Mouse (Mus musculus) midbrain, embryonic 13.5 days (tissue): ENCODE measurements around the gene Marcksl1. TPM values are rescaled to one million over a fixed set of nuclear protein-coding genes. Genes with fewer than 3 reads are reported as not detected.
"Not testable (repeated sequence)": the region's sequence is repeated elsewhere in the genome, so short reads cannot be mapped to it uniquely, and the experiment has no call there.

Experiments
- ATAC-seq: fragments of 200-750 bp; cut with Nextera tagmentation; 2 replicates; pipeline ENCODE4 v1.8.0; 2017; ENCODE audit warnings: mild to moderate bottlenecking, moderate TSS enrichment, moderate library complexity
- H3K27ac ChIP-seq: fragments of 300-500 bp; sonication (generic); 2 replicates; pipeline ENCODE4 v1.5.1; 2015; ENCODE audit warnings: inconsistent platforms, mild to moderate bottlenecking, moderate library complexity
- H3K27me3 ChIP-seq: fragments of 300-500 bp; sonication (generic); 2 replicates; pipeline ENCODE4 v1.6.1; 2015; ENCODE audit warnings: mild to moderate bottlenecking, inconsistent platforms
- H3K36me3 ChIP-seq: fragments of 300-500 bp; sonication (generic); 2 replicates; pipeline ENCODE4 v1.6.1; 2015; ENCODE audit warnings: mild to moderate bottlenecking, inconsistent platforms
- H3K4me1 ChIP-seq: fragments of 300-500 bp; sonication (generic); replicated peaks from 2 replicates; pipeline ENCODE4 v1.6.1; 2015; ENCODE audit warnings: inconsistent platforms
- H3K4me2 ChIP-seq: fragments of 300-500 bp; sonication (generic); replicated peaks from 2 replicates; pipeline ENCODE4 v1.6.1; 2015; ENCODE audit warnings: moderate library complexity, mild to moderate bottlenecking, inconsistent platforms
- H3K4me3 ChIP-seq: fragments of 300-500 bp; sonication (generic); replicated peaks from 2 replicates; pipeline ENCODE4 v1.5.1; 2015; ENCODE audit warnings: mild to moderate bottlenecking, inconsistent platforms
- H3K9ac ChIP-seq: fragments of 300-500 bp; sonication (generic); replicated peaks from 2 replicates; pipeline ENCODE4 v1.6.1; 2015; ENCODE audit warnings: mild to moderate bottlenecking, inconsistent platforms
- H3K9me3 ChIP-seq: fragments of 300-500 bp; sonication (generic); 2 replicates; pipeline ENCODE4 v1.6.1; 2016; ENCODE audit warnings: mild to moderate bottlenecking, inconsistent platforms
- WGBS: fragments of 180-500 bp; shearing (Covaris S2); methylation state at CpG from one replicate; pipeline ENCODE4 v1.1.7; 2015; 5-methylcytosine and 5-hydroxymethylcytosine counted together
- polyA plus RNA-seq: library from polyadenylated mRNA; unstranded; fragments of >200 nt; fragmentation: Nextera tagmentation; extraction: Ambion mirVana; gene quantifications from 2 replicates; pipeline ENCODE4 v1.2.1, GENCODE M21; 2015

The Marcksl1 gene
- polyA plus RNA-seq, 1 experiment from 2014 or later: 1,885 TPM

DNA sequence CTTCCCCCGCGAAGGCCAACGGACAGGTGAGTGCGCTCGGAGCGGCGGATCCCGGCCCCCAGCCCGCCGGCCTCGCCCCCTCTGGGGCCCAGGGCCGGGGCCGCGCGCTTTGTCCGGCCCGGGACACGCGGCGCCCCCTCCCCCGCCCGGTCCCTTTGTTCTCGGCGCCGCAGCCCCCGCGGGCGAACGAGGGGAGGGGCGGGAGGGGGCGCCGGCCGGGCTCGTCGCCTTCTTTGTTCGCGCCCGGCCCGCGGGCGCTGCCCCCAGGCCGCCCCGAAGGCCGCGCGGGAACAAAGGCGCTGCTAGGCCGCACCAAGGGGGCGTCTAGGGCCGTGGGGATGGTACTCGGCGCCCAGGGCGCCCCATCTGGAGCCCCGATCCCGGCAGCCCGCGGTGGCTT, 510 bp downstream of the Marcksl1 start:
- Histone ChIP-seq H3K4me2 (peak overlapping the region; percentile 97), H3K27me3 (no peaks in the 10 kb centered on the region), H3K4me1 (peaks cover 57% of the 10 kb centered on the region), H3K4me3 (peak overlapping the region; percentile 94), H3K36me3 (peaks cover 39% of the 10 kb centered on the region), H3K9me3 (no peaks in the 10 kb centered on the region), H3K9ac (peak overlapping the region; percentile 99), H3K27ac (peak overlapping the region; percentile 100)
- under 1% methylated on average over 30 of the region's 57 CpGs for WGBS
- ATAC-seq: peak; percentile 12; the same call in 1 of the 2 replicates

- Histone ChIP-seq H3K4me3 (peak overlapping the region; percentile 94), H3K27me3 (no peaks in the 10 kb centered on the region), H3K27ac (peak overlapping the region; percentile 100), H3K36me3 (peaks cover 42% of the 10 kb centered on the region), H3K4me2 (peak overlapping the region; percentile 97), H3K9ac (peak overlapping the region; percentile 99), H3K4me1 (peaks cover 52% of the 10 kb centered on the region), H3K9me3 (no peaks in the 10 kb centered on the region)
- ATAC-seq: peak; percentile 43
- 1% methylated on average over 34 of the region's 35 CpGs for WGBS
Measured at GRCm38 (mm10) chr4:129514300-129514898, 1.0 kb downstream of the Marcksl1 start.

GRCm38 (mm10) chr4:129516925-129517324, 3.5 kb downstream of the Marcksl1 start:
- 0 out of 2 replicates have a peak overlapping the region, but pooled peaks have one; percentile 28 for H3K9ac ChIP-seq
- 57% methylated on average over 2 of the region's 2 CpGs for WGBS
- 0 out of 2 replicates have a peak overlapping the region, but pooled peaks have one; percentile 44 for H3K27ac ChIP-seq

DNA sequence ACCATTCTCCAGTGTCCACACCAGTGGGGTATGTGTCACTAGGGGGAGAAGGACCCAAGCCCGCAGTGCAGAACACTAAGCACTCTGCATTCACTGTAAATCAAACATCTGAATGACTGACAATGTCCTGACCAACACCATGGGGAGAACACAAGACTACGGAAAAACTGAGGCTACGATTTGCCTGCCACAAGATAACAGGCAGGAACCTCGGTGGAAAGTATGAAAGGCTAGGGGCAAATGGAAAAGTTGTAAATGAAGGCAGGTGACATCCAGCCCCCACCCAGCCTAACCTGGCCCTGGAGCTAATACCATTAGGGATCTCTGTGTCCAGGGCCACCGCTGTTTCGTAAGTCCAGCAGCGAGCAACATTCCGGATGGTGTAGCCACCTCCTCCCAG, 5.1 kb downstream of the Marcksl1 start:
- Histone ChIP-seq H3K4me3 (no peak overlapping the region), H3K4me1 (peaks cover 23% of the 10 kb centered on the region), H3K9me3 (no peaks in the 10 kb centered on the region), H3K36me3 (peaks cover 81% of the 10 kb centered on the region), H3K9ac (no peak overlapping the region), H3K4me2 (no peak overlapping the region), H3K27ac (no peak overlapping the region), H3K27me3 (no peaks in the 10 kb centered on the region)
- WGBS: 87% methylated on average over 8 of the region's 8 CpGs
- no peak for ATAC-seq

More at GRCm38 (mm10) chr4:129516925-129517324, 3.5 kb downstream of the Marcksl1 start:
- no peaks in the 10 kb centered on the region for H3K27me3 ChIP-seq
- ATAC-seq: no peak
- peak overlapping the region; percentile 16; the same call in 1 of the 2 replicates for H3K4me2 ChIP-seq
- H3K4me1 ChIP-seq: peaks cover 33% of the 10 kb centered on the region
- no peaks in the 10 kb centered on the region for H3K9me3 ChIP-seq
- 0 out of 2 replicates have a peak overlapping the region, but pooled peaks have one; percentile 4 for H3K4me3 ChIP-seq
- H3K36me3 ChIP-seq: peaks cover 65% of the 10 kb centered on the region

GRCm38 (mm10) chr4:129525338-129525737, 12.0 kb downstream of the Marcksl1 start:
- Histone ChIP-seq H3K4me2 (no peak overlapping the region), H3K36me3 (peaks cover 90% of the 10 kb centered on the region), H3K4me1 (no peaks in the 10 kb centered on the region), H3K9ac (no peak overlapping the region), H3K27ac (no peak overlapping the region), H3K4me3 (no peak overlapping the region), H3K27me3 (no peaks in the 10 kb centered on the region), H3K9me3 (no peaks in the 10 kb centered on the region)
- ATAC-seq: no peak
- WGBS: 93% methylated on average over 5 of the region's 5 CpGs

GRCm38 (mm10) chr4:129525889-129526288, 12.5 kb downstream of the Marcksl1 start:
- no peaks in the 10 kb centered on the region for H3K9me3 ChIP-seq
- H3K4me3 ChIP-seq: no peak overlapping the region
- peaks cover 90% of the 10 kb centered on the region for H3K36me3 ChIP-seq
- no peak overlapping the region for H3K4me2 ChIP-seq
- no peaks in the 10 kb centered on the region for H3K4me1 ChIP-seq
- no peak for ATAC-seq
- no peak overlapping the region for H3K9ac ChIP-seq
- WGBS: 81% methylated on average over 3 of the region's 3 CpGs
- H3K27ac ChIP-seq: no peak overlapping the region
- H3K27me3 ChIP-seq: no peaks in the 10 kb centered on the region

DNA sequence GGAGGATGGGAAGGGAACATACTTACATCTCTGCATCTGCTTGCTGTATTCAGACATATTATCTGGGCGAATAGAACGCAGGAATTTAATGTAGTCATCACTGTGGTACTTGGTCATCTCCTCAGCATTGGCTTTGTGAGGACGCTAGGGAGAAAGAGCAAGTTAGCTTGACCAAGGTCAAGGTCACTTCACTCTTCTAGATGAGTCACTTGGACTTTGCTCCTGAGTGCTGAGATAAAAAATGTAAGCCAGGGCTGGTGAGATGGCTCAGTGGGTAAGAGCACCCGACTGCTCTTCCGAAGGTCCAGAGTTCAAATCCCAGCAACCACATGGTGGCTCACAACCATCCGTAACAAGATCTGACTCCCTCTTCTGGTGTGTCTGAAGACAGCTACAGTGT, 15.5 kb downstream of the Marcksl1 start:
- not testable (repeated sequence) for H3K4me1 ChIP-seq, H3K9me3 ChIP-seq, ATAC-seq, H3K27me3 ChIP-seq, H3K27ac ChIP-seq, H3K4me3 ChIP-seq, H3K4me2 ChIP-seq, H3K9ac ChIP-seq
- WGBS: 97% methylated on average over 6 of the region's 6 CpGs
- peaks cover 82% of the 10 kb centered on the region for H3K36me3 ChIP-seq

DNA sequence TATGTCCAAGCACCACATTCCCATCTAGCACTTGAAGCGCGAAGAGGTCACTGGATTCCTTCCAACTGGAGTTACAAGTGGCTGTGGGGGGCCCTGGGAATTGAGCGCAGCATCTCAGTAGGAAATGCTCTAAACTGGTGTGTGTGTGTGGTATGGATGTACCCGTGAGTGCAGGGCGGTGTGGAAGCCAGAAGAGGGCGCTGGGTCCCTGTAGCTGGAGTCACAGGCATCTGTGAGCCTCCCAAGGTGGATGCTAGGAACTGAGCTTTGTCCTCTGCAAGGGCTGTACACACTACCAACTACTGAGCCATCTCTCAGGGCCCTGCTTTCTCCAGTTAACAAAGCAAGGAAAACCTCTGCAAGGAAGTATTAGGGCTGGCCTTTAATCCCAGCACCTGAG, 26.6 kb downstream of the Marcksl1 start:
- Histone ChIP-seq H3K27me3 (no peaks in the 10 kb centered on the region), H3K9ac (no peak overlapping the region), H3K4me1 (peaks cover 23% of the 10 kb centered on the region), H3K36me3 (peaks cover 29% of the 10 kb centered on the region), H3K4me2 (no peak overlapping the region), H3K4me3 (no peak overlapping the region), H3K9me3 (no peaks in the 10 kb centered on the region), H3K27ac (no peak overlapping the region)
- no peak for ATAC-seq
- 93% methylated on average over 6 of the region's 6 CpGs for WGBS

DNA sequence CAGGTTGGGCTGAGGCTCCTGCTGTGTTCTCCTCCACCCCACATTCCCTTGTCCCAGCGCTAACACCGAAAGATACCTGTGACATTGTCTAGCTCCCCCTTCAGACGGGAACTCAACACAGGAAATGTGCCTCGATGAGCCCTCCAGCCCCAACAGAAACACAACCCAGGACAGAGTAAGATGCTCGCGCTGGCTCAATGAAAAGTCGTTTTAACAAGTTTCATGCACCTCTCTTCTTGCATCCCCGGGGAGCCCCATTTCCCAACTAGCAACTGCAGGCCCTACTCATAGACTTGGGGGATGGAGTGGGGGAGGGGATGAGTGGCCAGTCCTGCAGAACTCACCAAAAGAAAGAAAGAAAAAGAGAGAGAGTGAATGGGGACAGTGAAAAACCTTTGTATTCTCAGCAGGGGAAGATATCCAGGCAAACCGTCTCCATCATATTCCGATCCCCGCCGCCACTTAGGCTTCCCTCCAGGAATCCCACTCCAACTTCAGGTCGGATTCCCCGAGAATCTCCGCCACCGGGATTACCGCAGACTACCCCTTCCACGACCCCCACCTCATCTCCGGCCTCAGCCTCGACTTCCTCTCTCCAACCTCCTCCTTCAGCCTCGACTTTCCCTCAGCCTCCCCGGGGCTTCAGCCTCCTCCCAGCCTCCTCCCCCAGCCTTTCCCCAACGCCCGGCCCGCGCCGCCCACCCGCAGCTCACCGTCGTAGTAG, 28.6 kb downstream of the Marcksl1 start:
- Histone ChIP-seq H3K4me2 (peak overlapping the region; percentile 75), H3K27ac (peak overlapping the region; percentile 80), H3K4me3 (peak overlapping the region; percentile 84), H3K36me3 (peaks cover 15% of the 10 kb centered on the region), H3K9me3 (no peaks in the 10 kb centered on the region), H3K27me3 (no peaks in the 10 kb centered on the region), H3K9ac (peak overlapping the region; percentile 88), H3K4me1 (peaks cover 23% of the 10 kb centered on the region)
- peak; percentile 78 for ATAC-seq
- WGBS: under 1% methylated on average over 30 of the region's 30 CpGs

- under 1% methylated on average over 43 of the region's 46 CpGs for WGBS
- Histone ChIP-seq H3K4me1 (peaks cover 23% of the 10 kb centered on the region), H3K36me3 (peaks cover 9% of the 10 kb centered on the region), H3K27me3 (no peaks in the 10 kb centered on the region), H3K9me3 (no peaks in the 10 kb centered on the region), H3K27ac (peak within 1 kb of the TSS; percentile 80), H3K4me3 (peak within 1 kb of the TSS; percentile 84), H3K9ac (peak within 1 kb of the TSS; percentile 88), H3K4me2 (peak within 1 kb of the TSS; percentile 75)
- ATAC-seq: peak; percentile 99
Measured at GRCm38 (mm10) chr4:129542592-129543141, 29.3 kb downstream of the Marcksl1 start, which contains the start of gene Hdac1. Gene Hdac1, minus strand, starts transcription at chr4:129542713.

- Histone ChIP-seq H3K27ac (no peak overlapping the region), H3K4me3 (no peak overlapping the region), H3K4me2 (no peak overlapping the region), H3K9ac (no peak overlapping the region), H3K9me3 (no peaks in the 10 kb centered on the region), H3K36me3 (peaks cover 4% of the 10 kb centered on the region; the same call in 1 of the 2 replicates), H3K4me1 (peaks cover 23% of the 10 kb centered on the region), H3K27me3 (no peaks in the 10 kb centered on the region)
- no peak for ATAC-seq
- WGBS: 85% methylated on average over 4 of the region's 4 CpGs
Measured at GRCm38 (mm10) chr4:129544106-129544505, 30.7 kb downstream of the Marcksl1 start.

GRCm38 (mm10) chr4:129547631-129548030, 34.2 kb downstream of the Marcksl1 start:
- not testable (repeated sequence) for H3K4me3 ChIP-seq, ATAC-seq, H3K9ac ChIP-seq, H3K4me2 ChIP-seq, H3K36me3 ChIP-seq, H3K27me3 ChIP-seq, H3K4me1 ChIP-seq, H3K27ac ChIP-seq, H3K9me3 ChIP-seq
- 89% methylated on average over 4 of the region's 4 CpGs for WGBS
